Mouse (Mus musculus) heart, adult 18-20 months (tissue): ENCODE measurements at regions not wholly inside any gene's neighbourhood (a gene's known extent, or its start where the extent isn't known, plus 50 kb on each side); places are given as distances from the start of the nearest gene placed in this dataset.
"Not testable (repeated sequence)": the region's sequence is repeated elsewhere in the genome, so short reads cannot be mapped to it uniquely, and the experiment has no call there.

Experiments
- DNase-seq, 2 experiments: peaks; one replicate each; pipeline ENCODE4 v3.0.0; 2021 to 2022; ENCODE audit warnings: mixed read lengths in 1 of 2

GRCm38 (mm10) chr14:83861736-83862135, 581.6 kb upstream of the Pcdh17 start:
- no peak for DNase-seq

GRCm38 (mm10) chr14:83862653-83863052, 580.7 kb upstream of the Pcdh17 start:
- no peak for DNase-seq

- no peak for DNase-seq
Observed at GRCm38 (mm10) chr14:83886393-83886792, 557.0 kb upstream of the Pcdh17 start.

- DNase-seq, result not testable (repeated sequence)
Observed at GRCm38 (mm10) chr14:83900711-83901110, 542.7 kb upstream of the Pcdh17 start.

- DNase-seq, result no peak
Observed at GRCm38 (mm10) chr14:83943101-83943500, 500.3 kb upstream of the Pcdh17 start.

GRCm38 (mm10) chr14:83944176-83944575, 499.2 kb upstream of the Pcdh17 start:
- no peak for DNase-seq

GRCm38 (mm10) chr14:83949696-83950095, 493.7 kb upstream of the Pcdh17 start:
- DNase-seq, result no peak

- DNase-seq, result peak; percentile 66 to 75
Observed at GRCm38 (mm10) chr14:83959111-83959510, 484.3 kb upstream of the Pcdh17 start.

- DNase-seq, result no peak
Observed at GRCm38 (mm10) chr14:83983566-83983965, 459.8 kb upstream of the Pcdh17 start.
